Mouse (Mus musculus): Measurements from ENCODE around the gene Gm42688. TPM values are rescaled to one million over a fixed set of nuclear protein-coding genes. Genes with fewer than 3 reads are reported as not detected.

Gm42688 gene
- polyA plus RNA-seq, 1 experiment from 2014 or later: 1.9 TPM

DNA sequence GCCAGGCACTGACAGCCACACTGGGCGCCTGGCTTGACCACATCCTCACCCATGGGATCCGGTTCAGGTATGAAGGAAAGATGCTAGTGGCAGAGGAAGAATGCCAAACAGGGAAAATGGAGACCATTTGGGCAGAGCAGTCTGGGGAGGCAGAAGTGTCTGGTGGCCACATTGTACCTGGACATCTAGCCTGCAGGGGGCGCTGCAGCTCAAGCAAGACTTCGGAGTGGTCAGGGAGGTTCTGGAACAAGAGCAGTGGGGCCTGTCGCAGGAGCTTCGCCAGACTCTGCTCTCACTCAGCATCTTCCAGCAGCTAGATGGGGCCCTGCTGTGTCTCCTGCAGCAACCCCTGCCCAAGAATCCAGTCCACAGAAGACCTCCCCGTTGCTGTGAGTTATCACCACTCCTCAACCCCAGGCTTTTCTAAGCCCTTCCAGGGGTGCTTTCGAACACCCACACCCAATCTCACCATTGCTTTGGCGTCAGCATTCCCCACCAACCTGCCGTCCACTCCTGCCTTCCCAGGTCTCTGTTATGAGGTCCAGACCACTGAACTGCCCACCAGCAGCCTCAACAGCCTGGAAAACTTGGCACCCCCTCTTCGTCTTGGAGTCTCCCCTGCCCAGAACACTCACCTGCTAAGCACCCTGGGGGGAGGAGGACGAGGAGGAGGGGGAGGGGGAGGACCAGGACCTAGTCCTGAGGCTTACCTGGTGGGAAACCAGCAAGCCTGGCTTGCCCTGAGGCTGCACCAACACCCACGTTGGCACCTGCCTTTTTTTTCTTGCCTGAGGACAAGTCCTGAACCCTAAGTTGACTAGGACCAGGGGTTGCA lies 6.4 kb downstream of the Gm42688 start:
- ATAC-seq (peak; percentile 57), DNase-seq (ENCODE audit: low spot score) (peak; percentile 90)
- peaks cover 6% of the 10 kb centered on the region for H3K4me1 ChIP-seq (ENCODE audit: insufficient read depth, low read depth, low read length)
- H3K4me2 ChIP-seq (replicated peaks; ENCODE audit: low read depth, low read length): no peak overlapping the region
- H3K9ac ChIP-seq (replicated peaks; ENCODE audit: low read depth): no peak overlapping the region
- no peaks in the 10 kb centered on the region for H3K9me3 ChIP-seq (ENCODE audit: low read length)
- TF ChIP-seq CTCF (IDR thresholded peaks at IDR 0.05) (peak; percentile 91), EP300 (IDR thresholded peaks at IDR 0.05) (no peak)
- no peaks in the 10 kb centered on the region for H3K36me3 ChIP-seq (ENCODE audit: insufficient read depth, low read length)
- H3K27ac ChIP-seq (ENCODE audit: low read length): no peak overlapping the region
- 40% methylated on average over 13 of the region's 13 CpGs for WGBS
- H3K27me3 ChIP-seq (replicated peaks; ENCODE audit: insufficient read depth, low read length): no peaks in the 10 kb centered on the region
- no peak overlapping the region for H3K4me3 ChIP-seq (ENCODE audit: low read depth, low read length)

DNA sequence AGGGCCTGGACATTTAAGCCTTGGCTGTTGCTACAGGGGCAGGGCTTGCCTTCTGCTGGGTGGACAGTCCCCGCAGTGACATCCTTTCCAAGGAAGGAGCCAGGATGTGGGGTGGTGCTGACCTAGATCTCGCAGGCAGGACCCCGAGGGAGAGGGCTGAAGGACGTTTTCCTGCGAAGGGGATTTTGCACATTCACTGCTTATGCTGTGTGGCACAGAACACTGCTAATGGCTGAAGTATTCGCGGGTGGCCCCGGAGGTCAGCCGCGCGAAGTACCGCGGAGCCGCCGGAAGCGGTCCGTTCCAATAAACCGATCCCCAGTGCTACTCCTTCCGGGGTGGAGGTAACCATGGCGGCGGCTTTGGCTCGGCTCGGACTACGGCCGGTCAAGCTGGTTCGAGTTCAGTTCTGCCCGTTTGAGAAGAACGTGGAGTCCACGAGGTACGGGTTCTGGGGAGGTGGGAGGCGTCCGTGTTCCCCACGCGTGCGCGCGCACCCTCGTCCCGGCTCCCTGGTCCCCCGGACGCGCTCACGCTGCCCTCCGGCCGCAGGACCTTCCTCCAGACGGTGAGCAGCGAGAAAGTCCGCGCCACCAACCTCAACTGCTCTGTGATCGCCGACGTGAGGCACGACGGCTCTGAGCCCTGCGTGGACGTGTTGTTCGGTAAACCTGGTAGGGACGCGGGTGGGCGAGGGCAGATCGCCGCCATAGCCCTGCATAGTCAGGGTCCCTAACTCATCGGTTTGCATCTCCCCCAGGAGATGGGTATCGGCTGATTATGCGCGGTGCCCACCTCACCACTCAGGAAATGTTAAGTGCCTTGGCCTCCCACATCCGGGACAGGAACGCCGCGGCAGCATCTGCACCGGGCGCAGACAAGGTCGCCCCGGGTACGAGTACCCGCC lies 7.6 kb downstream of the Gm42688 start, which contains the start of gene Mrpl53:
Gene Mrpl53 (plus strand): TSS at position 279 of the 907 bp plus-strand sequence.
- Histone ChIP-seq H3K27me3 (replicated peaks; ENCODE audit: insufficient read depth, low read length) (no peaks in the 10 kb centered on the region), H3K9ac (replicated peaks; ENCODE audit: low read depth) (peak within 1 kb of the TSS; percentile 74), H3K9me3 (ENCODE audit: low read length) (no peaks in the 10 kb centered on the region), H3K4me2 (replicated peaks; ENCODE audit: low read depth, low read length) (peak within 1 kb of the TSS; percentile 89), H3K27ac (ENCODE audit: low read length) (peak within 1 kb of the TSS; percentile 65), H3K4me1 (ENCODE audit: insufficient read depth, low read depth, low read length) (peaks cover 4% of the 10 kb centered on the region; the same call in 1 of the 2 replicates), H3K4me3 (ENCODE audit: low read depth, low read length) (peak within 1 kb of the TSS; percentile 88), H3K36me3 (ENCODE audit: insufficient read depth, low read length) (no peaks in the 10 kb centered on the region)
- WGBS: under 1% methylated on average over 75 of the region's 76 CpGs
- peak; percentile 92 for ATAC-seq
- TF ChIP-seq CTCF (IDR thresholded peaks at IDR 0.05) (no peak), EP300 (IDR thresholded peaks at IDR 0.05) (no peak)
- DNase-seq (ENCODE audit: low spot score): peak; percentile 80

DNA sequence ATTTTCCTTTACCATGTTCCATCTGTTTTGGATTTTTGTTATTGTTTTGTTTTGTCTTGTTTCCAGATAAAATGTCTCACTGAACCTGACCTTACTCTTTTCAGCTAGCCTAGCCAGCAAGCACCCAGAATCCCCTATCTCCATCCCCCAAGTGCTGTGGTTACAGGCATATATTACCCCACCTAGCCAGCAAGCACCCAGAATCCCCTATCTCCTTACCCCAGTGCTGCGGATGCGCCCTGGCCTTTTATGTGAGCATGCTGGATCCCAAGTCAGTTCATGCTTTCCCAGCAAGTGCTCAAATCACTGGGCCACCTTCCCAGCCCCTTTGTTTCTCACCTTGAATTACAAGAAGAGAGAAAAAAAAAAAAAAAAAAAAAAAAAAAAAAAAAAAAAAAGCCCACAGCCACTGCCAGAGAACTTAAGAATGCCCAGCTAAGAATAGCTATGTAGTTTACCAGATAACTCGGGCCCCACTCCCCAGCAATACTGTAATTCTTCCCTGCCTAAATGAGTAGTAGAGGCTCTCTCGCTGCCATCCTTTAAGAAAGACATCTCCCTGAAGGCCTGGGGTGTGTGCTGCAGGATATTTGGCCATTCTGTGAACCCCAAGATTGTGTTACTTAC lies 10.2 kb downstream of the Gm42688 start:
- no peaks in the 10 kb centered on the region for H3K27me3 ChIP-seq (replicated peaks; ENCODE audit: insufficient read depth, low read length)
- H3K36me3 ChIP-seq (ENCODE audit: insufficient read depth, low read length): no peaks in the 10 kb centered on the region
- DNase-seq (ENCODE audit: low spot score) (no peak), ATAC-seq (no peak)
- TF ChIP-seq CTCF (IDR thresholded peaks at IDR 0.05) (no peak), EP300 (IDR thresholded peaks at IDR 0.05) (no peak)
- H3K27ac ChIP-seq (ENCODE audit: low read length): no peak overlapping the region
- 85% methylated on average over 4 of the region's 4 CpGs for WGBS
- H3K4me3 ChIP-seq (ENCODE audit: low read depth, low read length): no peak overlapping the region
- peaks cover 10% of the 10 kb centered on the region for H3K4me1 ChIP-seq (ENCODE audit: insufficient read depth, low read depth, low read length)
- H3K4me2 ChIP-seq (replicated peaks; ENCODE audit: low read depth, low read length): no peak overlapping the region
- no peak overlapping the region for H3K9ac ChIP-seq (replicated peaks; ENCODE audit: low read depth)
- H3K9me3 ChIP-seq (ENCODE audit: low read length): no peaks in the 10 kb centered on the region

DNA sequence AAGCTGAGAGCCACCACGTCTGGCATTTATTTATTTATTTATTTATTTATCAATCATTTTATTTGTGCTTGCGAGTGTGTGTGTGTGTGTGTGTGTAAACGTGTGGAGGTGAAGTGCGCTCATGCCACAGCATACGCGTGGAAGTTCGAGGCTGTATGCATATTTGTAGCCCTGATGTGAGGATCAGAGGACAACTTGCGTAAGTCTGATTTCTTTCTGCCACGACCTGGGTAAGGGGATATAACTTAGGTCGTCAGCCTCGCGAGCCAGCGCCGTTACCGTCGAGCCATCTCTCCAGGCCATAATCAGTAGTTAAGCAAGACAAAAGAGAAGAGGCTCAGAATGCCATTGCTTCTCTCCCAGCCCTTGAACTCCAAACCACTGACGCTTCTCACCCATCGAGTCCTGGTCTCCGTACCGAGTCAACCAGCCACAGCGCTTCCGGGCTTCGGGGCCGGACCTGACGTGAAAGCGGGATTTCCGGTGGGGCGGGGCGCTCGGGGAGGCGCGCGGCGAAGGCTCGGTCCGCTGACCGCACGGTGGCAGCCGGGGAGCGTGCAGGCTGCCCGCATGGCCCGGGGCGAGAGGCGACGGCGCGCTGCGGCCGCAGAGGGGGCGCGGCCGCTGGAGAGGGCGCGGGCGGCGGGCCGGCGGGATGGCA lies 13.7 kb downstream of the Gm42688 start, which contains the start of gene Mogs:
Gene Mogs (plus strand): TSS at position 486 of the 661 bp plus-strand sequence.
- H3K4me2 ChIP-seq (replicated peaks; ENCODE audit: low read depth, low read length): peak within 1 kb of the TSS; percentile 93
- WGBS: under 1% methylated on average over 58 of the region's 58 CpGs
- peak within 1 kb of the TSS; percentile 67 for H3K4me3 ChIP-seq (ENCODE audit: low read depth, low read length)
- H3K9ac ChIP-seq (replicated peaks; ENCODE audit: low read depth): peak within 1 kb of the TSS; percentile 55
- no peaks in the 10 kb centered on the region for H3K27me3 ChIP-seq (replicated peaks; ENCODE audit: insufficient read depth, low read length)
- no peaks in the 10 kb centered on the region for H3K36me3 ChIP-seq (ENCODE audit: insufficient read depth, low read length)
- H3K4me1 ChIP-seq (ENCODE audit: insufficient read depth, low read depth, low read length): peaks cover 6% of the 10 kb centered on the region
- DNase-seq (ENCODE audit: low spot score) (peak; percentile 96), ATAC-seq (peak; percentile 97)
- H3K27ac ChIP-seq (ENCODE audit: low read length): peak within 1 kb of the TSS; percentile 88
- TF ChIP-seq EP300 (IDR thresholded peaks at IDR 0.05) (no peak), CTCF (IDR thresholded peaks at IDR 0.05) (peak; percentile 73)
- no peaks in the 10 kb centered on the region for H3K9me3 ChIP-seq (ENCODE audit: low read length)

DNA sequence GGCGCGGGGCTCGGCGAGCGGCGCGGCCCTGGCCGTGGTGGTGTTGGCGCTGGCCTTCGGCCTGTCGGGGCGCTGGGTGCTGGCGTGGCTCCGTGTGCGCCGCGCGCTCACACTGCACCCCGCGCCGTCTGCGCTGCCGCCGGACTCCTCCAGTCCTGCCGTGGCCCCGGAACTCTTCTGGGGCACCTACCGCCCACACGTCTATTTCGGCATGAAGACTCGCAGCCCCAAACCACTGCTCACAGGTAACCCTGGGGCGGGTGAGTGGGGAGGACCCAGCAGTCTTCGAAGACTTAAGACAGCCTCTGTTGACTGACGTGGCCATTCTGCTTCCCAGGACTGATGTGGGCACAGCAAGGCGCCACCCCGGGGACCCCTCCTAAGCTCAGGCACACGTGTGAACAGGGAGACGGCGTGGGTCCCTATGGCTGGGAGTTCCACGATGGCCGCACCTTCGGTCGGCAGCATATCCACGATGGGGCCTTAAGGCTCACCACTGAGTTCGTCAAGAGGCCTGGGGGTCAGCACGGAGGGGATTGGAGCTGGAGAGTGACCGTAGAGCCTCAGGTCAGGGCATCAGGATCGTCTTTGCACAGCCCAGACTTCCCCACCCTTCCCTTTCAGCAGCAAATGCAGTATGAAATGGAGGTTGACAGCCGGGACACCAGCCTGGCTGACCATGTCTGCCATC lies 14.4 kb downstream of the Gm42688 start:
- H3K27ac ChIP-seq (ENCODE audit: low read length): peak overlapping the region; percentile 88
- H3K4me3 ChIP-seq (ENCODE audit: low read depth, low read length): peak overlapping the region; percentile 67
- no peaks in the 10 kb centered on the region for H3K36me3 ChIP-seq (ENCODE audit: insufficient read depth, low read length)
- WGBS: under 1% methylated on average over 41 of the region's 48 CpGs
- peaks cover 10% of the 10 kb centered on the region for H3K4me1 ChIP-seq (ENCODE audit: insufficient read depth, low read depth, low read length)
- H3K9ac ChIP-seq (replicated peaks; ENCODE audit: low read depth): peak overlapping the region; percentile 55
- DNase-seq (ENCODE audit: low spot score) (no peak), ATAC-seq (peak; percentile 6; the same call in 1 of the 2 replicates)
- peak overlapping the region; percentile 93 for H3K4me2 ChIP-seq (replicated peaks; ENCODE audit: low read depth, low read length)
- no peaks in the 10 kb centered on the region for H3K9me3 ChIP-seq (ENCODE audit: low read length)
- no peak for TF ChIP-seq EP300 (IDR thresholded peaks at IDR 0.05)
- TF ChIP-seq CTCF (IDR thresholded peaks at IDR 0.05): no peak
- H3K27me3 ChIP-seq (replicated peaks; ENCODE audit: insufficient read depth, low read length): no peaks in the 10 kb centered on the region
